Mouse (Mus musculus): ENCODE data around the gene 6820408C15Rik.

DNA sequence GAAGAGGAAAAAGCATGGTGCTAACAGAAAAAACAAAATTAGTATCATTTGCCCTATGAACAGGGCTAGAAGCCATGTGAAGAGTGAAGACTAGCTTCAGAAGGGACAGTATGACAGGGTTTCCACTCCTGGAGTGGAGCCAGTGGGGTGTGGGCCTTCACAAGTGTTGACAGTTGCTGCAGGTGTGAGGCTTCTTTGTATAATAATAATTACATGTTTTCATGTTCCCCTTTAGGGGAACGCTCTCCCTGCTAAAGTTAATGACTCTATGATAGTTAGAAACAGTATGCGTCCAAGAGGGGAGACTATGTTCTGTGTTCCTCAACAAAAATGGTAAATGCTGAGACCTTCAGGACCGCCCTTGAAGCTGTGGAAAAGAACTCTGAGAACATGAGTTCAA lies 399 bp downstream of the 6820408C15Rik start:
- TF ChIP-seq CTCF (IDR thresholded peaks at IDR 0.05; ENCODE audit: extremely low read depth, insufficient read length, insufficient replicate concordance, low read depth, low read length) = no peak
- TF ChIP-seq POLR2A (IDR thresholded peaks at IDR 0.05; ENCODE audit: low read depth, low read length) = no peak
